Mouse (Mus musculus) limb, embryonic 14.5 days (tissue): ENCODE data around the gene Rapsn. TPM values are rescaled to one million over a fixed set of nuclear protein-coding genes. Genes with fewer than 3 reads are reported as not detected.

ENCODE experiments used
- ATAC-seq: fragments of 200-750 bp; cut with Nextera tagmentation; 2 replicates; pipeline ENCODE4 v1.8.0; 2017; ENCODE audit warnings: low read depth, moderate number of reproducible peaks, moderate TSS enrichment; ENCODE audit not compliant: low FRiP score
- DNase-seq: peaks from one replicate; pipeline ENCODE4 v3.0.0-alpha.2; 2015; ENCODE audit warnings: low spot score
- H3K27ac ChIP-seq: fragments of 300-500 bp; sonication (generic); replicated peaks from 2 replicates; pipeline ENCODE4 v1.5.1; 2014; ENCODE audit warnings: low read depth, mild to moderate bottlenecking, low read length, moderate library complexity, mixed read lengths
- H3K27me3 ChIP-seq: fragments of 300-500 bp; sonication (generic); 2 replicates; pipeline ENCODE4 v1.6.1; 2014; ENCODE audit warnings: low read length, mixed read lengths; ENCODE audit not compliant: control insufficient read depth, insufficient read depth
- H3K36me3 ChIP-seq: fragments of 300-500 bp; sonication (generic); 2 replicates; pipeline ENCODE4 v1.6.1; 2014; ENCODE audit warnings: mild to moderate bottlenecking, low read length, moderate library complexity, mixed read lengths; ENCODE audit not compliant: control insufficient read depth, insufficient read depth
- H3K4me1 ChIP-seq: fragments of 300-500 bp; sonication (generic); 2 replicates; pipeline ENCODE4 v1.6.1; 2014; ENCODE audit warnings: antibody characterized with exemption, low read length, mixed read lengths; ENCODE audit not compliant: control insufficient read depth, insufficient read depth
- H3K4me2 ChIP-seq: fragments of 300-500 bp; sonication (generic); replicated peaks from 2 replicates; pipeline ENCODE4 v1.6.1; 2014; ENCODE audit warnings: low read depth, mild to moderate bottlenecking, low read length, moderate library complexity; ENCODE audit not compliant: severe bottlenecking
- H3K4me3 ChIP-seq: fragments of 300-500 bp; sonication (generic); replicated peaks from 2 replicates; pipeline ENCODE4 v1.5.1; 2014; ENCODE audit warnings: low read length
- H3K9ac ChIP-seq: fragments of 300-500 bp; sonication (generic); 2 replicates; pipeline ENCODE4 v1.6.1; 2014; ENCODE audit warnings: mild to moderate bottlenecking, low read depth, low read length, moderate library complexity; ENCODE audit not compliant: severe bottlenecking
- H3K9me3 ChIP-seq: fragments of 300-500 bp; sonication (generic); 2 replicates; pipeline ENCODE4 v1.6.1; 2016; ENCODE audit warnings: low read length; ENCODE audit not compliant: control insufficient read depth
- POLR2A ChIP-seq: fragments of 200-500 bp; IDR thresholded peaks from 2 replicates; pipeline ENCODE4 v1.8.0; 2012; ENCODE audit warnings: inconsistent platforms, mild to moderate bottlenecking, moderate library complexity, borderline replicate concordance; ENCODE audit not compliant: insufficient read depth, insufficient read length; ENCODE audit errors: extremely low read depth
- WGBS: fragments of 180-500 bp; shearing (Covaris S2); extraction: QIAGEN DNeasy Blood & Tissue Kit; methylation state at CpG from one replicate; pipeline ENCODE4 v1.1.7; 2014; 5-methylcytosine and 5-hydroxymethylcytosine counted together
- polyA plus RNA-seq, 2 experiments: library from polyadenylated mRNA; depleted of rRNA in 1 of 2; stranded (reverse) in 1 of 2; unstranded in 1 of 2; fragments of >200 nt; fragmentation: Nextera tagmentation in 1 of 2; extraction: Ambion mirVana in 1 of 2; gene quantifications; 2 replicates each; pipeline versions ENCODE4 v1.2.1 to v1.2.3; 2012 to 2014

Gene Rapsn
- polyA plus RNA-seq, 2 experiments = 24.9 to 26.5 TPM

- no peak overlapping the region for H3K27ac ChIP-seq
These were observed 25.3 kb downstream of the Rapsn start for GRCm38 (mm10) chr2:91060544-91061355.

GRCm38 (mm10) chr2:91061849-91062481 lies 26.5 kb downstream of the Rapsn start:
- peak; percentile 80 for DNase-seq
- H3K4me2 ChIP-seq = no peak overlapping the region
- H3K27ac ChIP-seq = peak overlapping the region; percentile 33; the same call in 1 of the 2 replicates
- 78% methylated on average over 6 of the region's 6 CpGs for WGBS
- peak; percentile 32 for ATAC-seq
- no peak overlapping the region for H3K9ac ChIP-seq
- no peak for TF ChIP-seq POLR2A
- no peaks in the 10 kb centered on the region for H3K4me1 ChIP-seq
- H3K27me3 ChIP-seq = no peaks in the 10 kb centered on the region
- peaks cover 85% of the 10 kb centered on the region for H3K36me3 ChIP-seq
- no peak overlapping the region for H3K4me3 ChIP-seq
- no peaks in the 10 kb centered on the region for H3K9me3 ChIP-seq

More at GRCm38 (mm10) chr2:91060544-91061355, 25.3 kb downstream of the Rapsn start:
- no peak overlapping the region for H3K4me2 ChIP-seq
- no peaks in the 10 kb centered on the region for H3K27me3 ChIP-seq
- ATAC-seq = peak; percentile 58
- H3K4me1 ChIP-seq = no peaks in the 10 kb centered on the region
- H3K9ac ChIP-seq = no peak overlapping the region
- H3K9me3 ChIP-seq = no peaks in the 10 kb centered on the region
- WGBS = 79% methylated on average over 10 of the region's 10 CpGs
- peaks cover 90% of the 10 kb centered on the region for H3K36me3 ChIP-seq
- no peak for TF ChIP-seq POLR2A
- H3K4me3 ChIP-seq = no peak overlapping the region
- peak; percentile 46 for DNase-seq

- H3K36me3 ChIP-seq = peaks cover 82% of the 10 kb centered on the region
- no peak for TF ChIP-seq POLR2A
- H3K4me1 ChIP-seq = no peaks in the 10 kb centered on the region
- DNase-seq (no peak), ATAC-seq (no peak)
- no peaks in the 10 kb centered on the region for H3K27me3 ChIP-seq
- no peaks in the 10 kb centered on the region for H3K9me3 ChIP-seq
- no peak overlapping the region for H3K4me2 ChIP-seq
- peak overlapping the region; percentile 33 for H3K27ac ChIP-seq
- H3K9ac ChIP-seq = no peak overlapping the region
- WGBS = 93% methylated on average over 16 of the region's 16 CpGs
- no peak overlapping the region for H3K4me3 ChIP-seq
These were observed 27.6 kb downstream of the Rapsn start for GRCm38 (mm10) chr2:91062779-91063606.

GRCm38 (mm10) chr2:91064211-91064610 lies 28.8 kb downstream of the Rapsn start:
- no peak overlapping the region for H3K27ac ChIP-seq
- no peak overlapping the region for H3K4me3 ChIP-seq
- H3K9ac ChIP-seq = no peak overlapping the region
- no peaks in the 10 kb centered on the region for H3K9me3 ChIP-seq
- no peaks in the 10 kb centered on the region for H3K27me3 ChIP-seq
- DNase-seq (no peak), ATAC-seq (no peak)
- H3K36me3 ChIP-seq = peaks cover 75% of the 10 kb centered on the region
- no peak overlapping the region for H3K4me2 ChIP-seq
- peaks cover 11% of the 10 kb centered on the region for H3K4me1 ChIP-seq
- TF ChIP-seq POLR2A = no peak
- WGBS = 88% methylated on average over 6 of the region's 6 CpGs

- Histone ChIP-seq H3K27me3 (no peaks in the 10 kb centered on the region), H3K4me2 (no peak overlapping the region), H3K9me3 (no peaks in the 10 kb centered on the region), H3K4me1 (peaks cover 12% of the 10 kb centered on the region), H3K4me3 (no peak overlapping the region), H3K36me3 (peaks cover 65% of the 10 kb centered on the region), H3K27ac (no peak overlapping the region), H3K9ac (no peak overlapping the region)
- no peak for TF ChIP-seq POLR2A
- DNase-seq (no peak), ATAC-seq (no peak)
- 53% methylated on average over 3 of the region's 3 CpGs for WGBS
These were observed 30.1 kb downstream of the Rapsn start for GRCm38 (mm10) chr2:91065544-91065943.
